Mouse (Mus musculus) left cerebral cortex, postnatal 10 days (tissue): ENCODE measurements around the gene Tuft1. TPM values are rescaled to one million over a fixed set of nuclear protein-coding genes. Genes with fewer than 3 reads are reported as not detected.
A peak's percentile ranks its signal among the peaks of the same experiment; 100 is the strongest.

Experiments
- DNase-seq, 2 experiments: peaks; one replicate each; pipeline ENCODE4 v3.0.0; 2021 to 2022; ENCODE audit warnings: low spot score in 2 of 2, mixed read lengths in 1 of 2; ENCODE audit errors: extremely low spot score in 1 of 2
- intact Hi-C: fragments of 180-260 bp; cut with DNase I; formaldehyde crosslinking; loops from one replicate; pipeline ENCODE4 v1.15.1; 2025
- total RNA-seq, 2 experiments: library from RNA; stranded (reverse); gene quantifications; 2 replicates each; pipeline ENCODE4 v1.2.3; 2021

Tuft1 gene
- total RNA-seq, 2 experiments from 2014 or later, result 0.77 to 1.3 TPM

- DNase-seq, result no peak
- intact Hi-C loops, result no loop called here
These were observed 46.8 kb downstream of the Tuft1 start for GRCm38 (mm10) chr3:94611834-94612233.

GRCm38 (mm10) chr3:94611343-94611742 is 47.3 kb downstream of the Tuft1 start:
- peak in 1 of 2 experiments; percentile 20 for DNase-seq
- intact Hi-C loops, result no loop called here

DNA sequence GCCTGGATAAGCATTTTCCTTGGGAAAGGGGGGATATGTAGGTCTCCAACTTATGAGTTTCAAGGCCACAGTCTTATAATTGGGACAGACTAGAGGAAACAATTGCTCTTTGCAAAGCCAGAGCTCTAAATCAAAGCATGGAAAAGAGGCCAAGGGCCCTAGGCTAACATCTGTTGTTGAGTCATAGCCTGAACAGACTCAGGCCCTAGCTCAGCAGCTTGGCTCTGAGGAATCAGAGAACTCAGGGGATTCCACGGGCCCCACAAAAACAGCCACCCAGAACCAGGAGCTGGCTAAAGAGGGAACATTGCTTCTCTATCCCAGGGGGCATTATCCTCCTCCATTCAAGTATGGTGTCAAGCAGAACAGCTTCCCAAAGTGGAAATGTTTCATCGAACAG is 48.1 kb downstream of the Tuft1 start:
- intact Hi-C loops, result no loop called here
- DNase-seq, result no peak

- intact Hi-C loops, result no loop called here
These were observed 49.1 kb downstream of the Tuft1 start for GRCm38 (mm10) chr3:94609621-94610020.

DNA sequence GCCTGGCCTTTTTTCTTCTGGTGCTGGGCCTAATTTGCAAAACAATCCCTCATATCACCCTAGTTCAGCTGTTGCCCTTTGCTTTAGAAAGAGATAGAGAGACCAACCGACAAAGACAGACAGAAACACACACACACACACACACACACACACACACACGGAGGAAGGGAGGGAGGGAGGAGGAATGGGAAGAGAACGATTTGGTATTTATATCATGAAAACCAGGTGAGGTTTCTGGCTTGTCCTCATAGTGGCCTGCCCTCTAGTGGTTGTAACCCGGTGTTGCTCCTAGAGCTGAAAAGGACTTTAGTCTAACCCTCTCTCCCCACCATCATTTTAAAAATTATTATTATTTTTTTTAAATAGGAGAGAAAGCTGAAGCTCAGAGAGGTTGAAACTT is 56.7 kb downstream of the Tuft1 start:
- intact Hi-C loops, result no loop called here
- DNase-seq, result peak in 1 of 2 experiments; percentile 35

More at GRCm38 (mm10) chr3:94609621-94610020, 49.1 kb downstream of the Tuft1 start:
- no peak for DNase-seq

GRCm38 (mm10) chr3:94597224-94597779 is 61.4 kb downstream of the Tuft1 start:
- DNase-seq, result no peak
- intact Hi-C loops, result loop anchor here (5.0 kb wide), 1 partner anchor 140 kb away; no protein-coding TSS in a partner anchor

DNA sequence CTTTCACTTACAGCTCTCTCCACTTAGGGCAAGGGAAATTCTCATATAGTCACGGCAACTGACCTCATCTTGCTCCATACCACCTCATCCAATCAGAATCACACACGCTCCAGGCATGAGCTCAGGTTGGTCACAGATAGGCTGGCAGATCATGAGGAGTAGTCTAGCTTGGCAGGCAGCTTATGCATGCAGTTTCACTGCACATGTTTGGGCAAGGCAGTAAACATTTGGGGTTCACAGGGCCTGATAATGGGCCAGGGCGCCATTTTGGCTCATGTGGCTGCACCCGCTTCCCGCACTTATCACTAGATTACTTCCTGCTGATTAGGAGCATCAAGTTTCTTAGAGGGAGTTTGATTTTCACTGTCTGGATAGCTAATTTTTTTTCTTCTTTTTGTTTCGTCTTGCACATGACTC is 62.8 kb downstream of the Tuft1 start:
- intact Hi-C loops, result loop anchor here (5.0 kb wide), 1 partner anchor 139 kb away; no protein-coding TSS in a partner anchor
- no peak for DNase-seq

GRCm38 (mm10) chr3:94591066-94591465 is 67.6 kb downstream of the Tuft1 start:
- intact Hi-C loops, result no loop called here

DNA sequence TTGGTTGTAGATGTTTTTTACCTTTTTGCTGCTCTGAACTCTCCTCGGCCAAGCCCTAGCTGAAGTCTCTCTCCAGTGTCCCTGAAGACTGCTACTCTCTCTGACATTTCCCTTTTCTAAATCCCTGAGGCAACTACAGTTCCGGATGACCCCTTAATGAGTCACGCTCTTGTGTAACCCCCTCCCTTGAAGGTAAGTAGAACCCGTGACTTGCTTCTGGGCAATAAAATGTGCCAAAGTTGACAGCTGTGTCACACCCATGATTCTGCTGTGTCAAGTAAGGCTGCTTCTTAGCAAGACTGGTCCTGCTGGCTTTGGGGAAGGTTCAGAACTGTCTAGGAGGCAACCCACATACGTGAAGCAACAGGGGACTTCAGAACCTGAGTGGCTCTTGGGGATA is 70.7 kb downstream of the Tuft1 start:
- DNase-seq, result no peak
- intact Hi-C loops, result no loop called here

More at GRCm38 (mm10) chr3:94591066-94591465, 67.6 kb downstream of the Tuft1 start:
- DNase-seq, result no peak

- intact Hi-C loops, result no loop called here
These were observed 75.7 kb downstream of the Tuft1 start for GRCm38 (mm10) chr3:94582944-94583343.

GRCm38 (mm10) chr3:94582456-94582891 is 76.2 kb downstream of the Tuft1 start, which contains the start of gene Snx27:
TSS of gene Snx27 (minus strand) at chr3:94582716.
- intact Hi-C loops, result no loop called here
- peak; percentile 94 to 96 for DNase-seq

More at GRCm38 (mm10) chr3:94582944-94583343, 75.7 kb downstream of the Tuft1 start:
- no peak for DNase-seq

DNA sequence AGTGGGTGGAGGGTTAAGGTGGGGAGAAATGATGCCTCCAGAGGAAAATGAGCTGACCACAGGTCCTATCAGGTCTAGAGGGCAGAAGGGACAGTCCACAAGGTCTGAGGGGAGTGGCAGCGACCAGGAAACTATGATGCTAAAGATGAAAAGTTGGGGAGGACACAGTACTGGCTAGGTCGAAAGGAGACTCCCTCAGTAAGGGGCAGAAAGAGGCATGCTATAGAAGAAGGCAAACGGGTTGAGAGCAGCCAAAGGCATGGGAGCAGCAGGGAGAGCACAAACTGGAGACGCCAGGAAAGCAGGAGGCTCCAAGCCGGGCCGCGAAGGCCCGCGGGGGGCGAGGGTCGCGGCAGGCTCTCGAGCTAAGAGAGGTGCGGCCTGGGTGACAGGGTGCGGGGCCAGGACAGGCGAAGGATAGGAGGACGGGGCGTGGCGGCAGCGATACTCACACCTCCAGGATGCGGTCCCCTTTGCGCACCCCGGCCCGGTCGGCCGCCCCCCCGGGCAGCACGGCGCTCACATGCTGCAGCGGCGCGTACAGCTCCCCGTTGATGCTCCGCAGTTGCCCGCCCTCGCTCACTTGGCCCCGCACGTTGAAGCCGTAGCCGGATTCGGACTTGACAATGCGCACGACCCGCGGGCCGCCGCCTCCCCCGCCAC is 76.7 kb downstream of the Tuft1 start:
- intact Hi-C loops, result no loop called here
- DNase-seq, result no peak

DNA sequence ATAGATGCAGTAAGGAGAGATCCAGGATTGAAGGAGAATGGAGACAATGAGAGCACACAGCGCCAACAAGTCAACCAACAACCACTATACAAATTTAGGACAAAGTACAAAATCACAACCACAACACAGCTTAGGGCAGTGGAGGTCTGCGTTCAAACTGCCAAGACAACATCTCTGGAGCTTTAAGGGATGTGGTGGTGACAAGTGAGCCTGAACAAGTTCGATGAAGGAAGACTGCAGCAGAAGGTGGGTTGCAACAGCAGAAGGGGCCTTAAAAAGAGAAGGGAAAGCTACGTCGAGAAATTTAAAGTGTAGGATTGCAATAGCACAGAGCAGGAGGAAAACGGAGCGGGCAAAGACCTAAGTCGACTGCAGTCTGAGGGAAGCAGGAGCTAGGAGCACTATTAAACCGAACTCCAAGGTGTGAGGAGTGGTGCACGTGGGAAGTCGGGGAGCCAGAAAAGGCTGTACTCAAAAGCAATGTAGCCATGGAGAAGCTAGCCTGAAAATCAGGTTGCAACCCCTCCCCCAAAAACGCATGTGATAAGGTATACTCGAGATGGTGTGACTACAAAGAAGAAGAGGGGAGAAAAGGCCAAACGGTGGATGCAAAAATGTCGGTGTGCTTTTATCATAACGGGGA is 77.4 kb downstream of the Tuft1 start:
- peak; percentile 30 to 36 for DNase-seq
- intact Hi-C loops, result no loop called here

DNA sequence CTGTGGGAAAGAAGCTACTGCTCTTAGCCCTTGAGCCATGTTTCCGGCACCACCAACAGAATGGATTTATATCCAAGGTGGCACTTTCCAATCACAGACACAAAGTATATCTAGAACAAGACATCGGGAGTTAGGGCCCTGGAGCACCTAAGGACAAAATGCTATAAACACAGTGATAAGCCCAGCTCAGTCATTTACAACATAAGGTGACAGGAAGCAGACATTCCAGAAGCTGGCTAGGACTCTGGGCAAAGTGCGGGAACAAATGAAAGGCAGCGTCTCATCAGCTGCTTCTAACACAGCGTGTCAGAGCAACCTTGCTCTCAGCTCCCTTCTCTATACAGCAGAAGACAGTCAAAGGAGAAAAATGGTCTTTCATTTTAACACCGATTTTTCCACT is 84.2 kb downstream of the Tuft1 start:
- DNase-seq, result no peak
- intact Hi-C loops, result no loop called here

GRCm38 (mm10) chr3:94567242-94567641 is 91.4 kb downstream of the Tuft1 start:
- intact Hi-C loops, result no loop called here
- no peak for DNase-seq

GRCm38 (mm10) chr3:94565557-94565956 is 93.1 kb downstream of the Tuft1 start:
- DNase-seq, result no peak
- intact Hi-C loops, result no loop called here

DNA sequence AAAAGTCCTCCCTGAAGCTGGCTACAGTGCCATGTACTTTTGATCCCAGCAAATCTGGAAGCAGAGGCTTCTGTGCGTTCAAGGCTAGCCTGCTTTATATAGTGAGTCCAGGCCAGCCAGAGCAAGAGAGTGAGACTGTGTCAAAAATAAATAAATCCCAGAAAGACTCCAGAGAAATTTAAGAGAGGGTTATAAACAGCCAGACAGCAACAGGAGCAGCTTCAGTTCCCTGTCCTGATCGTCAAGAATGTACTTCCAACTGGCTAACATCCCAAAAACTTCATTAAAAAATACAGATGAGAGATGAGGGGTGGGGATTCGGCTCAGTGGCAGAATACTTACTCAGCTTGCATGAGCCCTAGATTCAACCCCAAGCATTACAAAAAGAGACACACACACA is 93.5 kb downstream of the Tuft1 start:
- intact Hi-C loops, result no loop called here
- DNase-seq, result no peak

- intact Hi-C loops, result no loop called here
- DNase-seq, result no peak
These were observed 94.2 kb downstream of the Tuft1 start for GRCm38 (mm10) chr3:94564356-94565010.

- DNase-seq, result no peak
- intact Hi-C loops, result no loop called here
These were observed 95.5 kb downstream of the Tuft1 start for GRCm38 (mm10) chr3:94563163-94563562.
